ENCODE assay signal across 8 mouse cellular contexts in genomic region chr3:40540567-40541554, GRCm38 (mm10). TPM values are rescaled to one million over a fixed set of nuclear protein-coding genes. Genes with fewer than 3 reads are reported as not detected.
DNase-seq lines count a peak whose midpoint lies in the region; ATAC-seq and TF ChIP-seq lines count a peak whose summit lies in the region.

No protein-coding gene starts in this region.

- TF ChIP-seq CTCF in bone marrow macrophage, adult 2 months (IDR thresholded peaks at IDR 0.05; ENCODE audit: low read depth, low read length) = no peak
- TF ChIP-seq CTCF in spleen, adult 2 months (IDR thresholded peaks at IDR 0.05; ENCODE audit: extremely low read depth, insufficient read depth, insufficient read length, insufficient replicate concordance) = no peak

- no peaks in the 10 kb centered on the region for H3K27me3 ChIP-seq in embryonic facial prominence, embryonic 15.5 days
- no peaks in the 10 kb centered on the region for H3K27me3 ChIP-seq in kidney, embryonic 14.5 days (ENCODE audit: control insufficient read depth, insufficient read depth, low read length)
- no peaks in the 10 kb centered on the region for H3K27me3 ChIP-seq in limb, embryonic 14.5 days (ENCODE audit: control insufficient read depth, insufficient read depth, low read length)
- no peaks in the 10 kb centered on the region for H3K27me3 ChIP-seq in midbrain, embryonic 16.5 days (ENCODE audit: control insufficient read depth, insufficient read depth, low read depth, low read length)
- H3K27me3 ChIP-seq in spleen, adult 2 months (ENCODE audit: control insufficient read depth, insufficient read depth, low read length) = no peaks in the 10 kb centered on the region

- no peak overlapping the region for H3K27ac ChIP-seq in bone marrow macrophage, adult 2 months (ENCODE audit: insufficient read depth, low read depth, low read length)
- H3K27ac ChIP-seq in embryonic facial prominence, embryonic 15.5 days (replicated peaks) = 0 out of 2 replicates have a peak overlapping the region, but pooled peaks have one; percentile 41
- no peak overlapping the region for H3K27ac ChIP-seq in kidney, embryonic 14.5 days (ENCODE audit: low read depth, low read length)
- peak overlapping the region; percentile 52; the same call in 1 of the 2 replicates for H3K27ac ChIP-seq in limb, embryonic 14.5 days (replicated peaks; ENCODE audit: low read depth, low read length)
- H3K27ac ChIP-seq in midbrain, embryonic 16.5 days (ENCODE audit: low read length) = peak overlapping the region; percentile 74
- no peak overlapping the region for H3K27ac ChIP-seq in spleen, adult 2 months (ENCODE audit: insufficient read depth, low read length)

- no peaks in the 10 kb centered on the region for H3K4me1 ChIP-seq in bone marrow macrophage, adult 2 months (ENCODE audit: control insufficient read depth, insufficient read depth, low read length)
- no peaks in the 10 kb centered on the region for H3K4me1 ChIP-seq in embryonic facial prominence, embryonic 15.5 days
- no peaks in the 10 kb centered on the region for H3K4me1 ChIP-seq in kidney, embryonic 14.5 days (ENCODE audit: control insufficient read depth, insufficient read depth, low read length)
- H3K4me1 ChIP-seq in limb, embryonic 14.5 days (ENCODE audit: control insufficient read depth, insufficient read depth, low read length) = no peaks in the 10 kb centered on the region
- H3K4me1 ChIP-seq in midbrain, embryonic 16.5 days (ENCODE audit: control insufficient read depth, insufficient read depth, low read length) = 0 out of 2 replicates have a peak, but pooled peaks cover 3% of the 10 kb centered on the region
- no peaks in the 10 kb centered on the region; the same call in 1 of the 2 replicates for H3K4me1 ChIP-seq in spleen, adult 2 months (ENCODE audit: control insufficient read depth, insufficient read depth, insufficient read length)

- TF ChIP-seq POLR2A in bone marrow macrophage, adult 2 months (IDR thresholded peaks at IDR 0.05; ENCODE audit: borderline replicate concordance, low read depth, low read length) = no peak
- TF ChIP-seq POLR2A in limb, embryonic 14.5 days (IDR thresholded peaks at IDR 0.05; ENCODE audit: borderline replicate concordance, extremely low read depth, insufficient read depth, insufficient read length) = peak; percentile 55; the same call in 1 of the 2 replicates
- no peak for TF ChIP-seq POLR2A in spleen, adult 2 months (IDR thresholded peaks at IDR 0.05; ENCODE audit: low read depth, low read length)

- H3K9ac ChIP-seq in embryonic facial prominence, embryonic 15.5 days = peak overlapping the region; percentile 73
- H3K9ac ChIP-seq in kidney, embryonic 14.5 days (ENCODE audit: low read depth, low read length) = peak overlapping the region; percentile 76
- H3K9ac ChIP-seq in limb, embryonic 14.5 days (ENCODE audit: low read depth, low read length, severe bottlenecking) = peak overlapping the region; percentile 74
- H3K9ac ChIP-seq in midbrain, embryonic 16.5 days (ENCODE audit: low read depth, low read length) = peak overlapping the region; percentile 91

- peak overlapping the region; percentile 87 for H3K4me3 ChIP-seq in bone marrow macrophage, adult 2 months (ENCODE audit: insufficient read depth, low read length)
- peak overlapping the region; percentile 96 for H3K4me3 ChIP-seq in embryonic facial prominence, embryonic 15.5 days (replicated peaks)
- peak overlapping the region; percentile 67 for H3K4me3 ChIP-seq in kidney, embryonic 14.5 days (ENCODE audit: low read length)
- peak overlapping the region; percentile 85 for H3K4me3 ChIP-seq in limb, embryonic 14.5 days (replicated peaks; ENCODE audit: low read length)
- peak overlapping the region; percentile 90 for H3K4me3 ChIP-seq in midbrain, embryonic 16.5 days (ENCODE audit: low read depth, low read length)
- peak overlapping the region; percentile 86 for H3K4me3 ChIP-seq in spleen, adult 2 months (ENCODE audit: extremely low read depth, insufficient read depth, insufficient read length)

- WGBS in embryonic facial prominence, embryonic 15.5 days = 3% methylated on average over 45 of the region's 45 CpGs
- 4% methylated on average over 41 of the region's 45 CpGs for WGBS in kidney, embryonic 14.5 days
- 6% methylated on average over 29 of the region's 45 CpGs for WGBS in limb, embryonic 14.5 days
- WGBS in midbrain, embryonic 16.5 days = 4% methylated on average over 44 of the region's 45 CpGs
- 5% methylated on average over 45 of the region's 45 CpGs for WGBS in spleen, adult 2 months

- DNase-seq in A20 (ENCODE audit: low read depth, low spot score) = peak; percentile 91
- peak; percentile 86 to 87 for DNase-seq in heart, adult 9 months (ENCODE audit: low spot score in 2 of 2)
- peak; percentile 84 for DNase-seq in limb, embryonic 14.5 days (ENCODE audit: low spot score)
- peak; percentile 61 to 83 for DNase-seq in spleen, adult 2 months (ENCODE audit: low read depth in 1 of 2, low spot score in 2 of 2)

- H3K9me3 ChIP-seq in embryonic facial prominence, embryonic 15.5 days (replicated peaks) = no peaks in the 10 kb centered on the region
- H3K9me3 ChIP-seq in kidney, embryonic 14.5 days (ENCODE audit: control insufficient read depth, low read length) = no peaks in the 10 kb centered on the region
- no peaks in the 10 kb centered on the region for H3K9me3 ChIP-seq in limb, embryonic 14.5 days (ENCODE audit: control insufficient read depth, low read length)
- no peaks in the 10 kb centered on the region for H3K9me3 ChIP-seq in midbrain, embryonic 16.5 days (replicated peaks; ENCODE audit: control insufficient read depth, low read length, poor library complexity, severe bottlenecking)

- ATAC-seq in embryonic facial prominence, embryonic 15.5 days (ENCODE audit: insufficient number of reproducible peaks, low FRiP score, low TSS enrichment, low read depth) = peak; percentile 84
- peak; percentile 97 for ATAC-seq in kidney, embryonic 14.5 days (ENCODE audit: low FRiP score, low TSS enrichment)
- ATAC-seq in limb, embryonic 14.5 days (ENCODE audit: low FRiP score, low read depth) = peak; percentile 96
- ATAC-seq in midbrain, embryonic 16.5 days = peak; percentile 96

- no peaks in the 10 kb centered on the region for H3K36me3 ChIP-seq in embryonic facial prominence, embryonic 15.5 days
- H3K36me3 ChIP-seq in kidney, embryonic 14.5 days (ENCODE audit: control insufficient read depth, insufficient read depth, low read length) = no peaks in the 10 kb centered on the region
- H3K36me3 ChIP-seq in limb, embryonic 14.5 days (ENCODE audit: control insufficient read depth, insufficient read depth, low read length) = no peaks in the 10 kb centered on the region
- H3K36me3 ChIP-seq in midbrain, embryonic 16.5 days (ENCODE audit: control insufficient read depth, insufficient read depth, low read length) = no peaks in the 10 kb centered on the region
- H3K36me3 ChIP-seq in spleen, adult 2 months (ENCODE audit: control insufficient read depth, insufficient read depth, low read length) = no peaks in the 10 kb centered on the region

- H3K4me2 ChIP-seq in embryonic facial prominence, embryonic 15.5 days (replicated peaks) = peak overlapping the region; percentile 73
- H3K4me2 ChIP-seq in kidney, embryonic 14.5 days (replicated peaks; ENCODE audit: low read depth, low read length) = peak overlapping the region; percentile 64
- peak overlapping the region; percentile 63 for H3K4me2 ChIP-seq in limb, embryonic 14.5 days (replicated peaks; ENCODE audit: low read depth, low read length, severe bottlenecking)
- peak overlapping the region; percentile 59 for H3K4me2 ChIP-seq in midbrain, embryonic 16.5 days (ENCODE audit: low read length)

RNA-seq across cellular contexts. Expression of gene Intu, which starts 9.8 kb away (rescaled TPM):
- 2.7 and 2.8 TPM in 2 replicates for polyA plus RNA-seq in bone marrow macrophage, adult 2 months (2012; ENCODE audit: insufficient read depth, insufficient read length, missing spikeins)
- 2.3 and 3.1 TPM in 2 replicates for polyA plus RNA-seq in embryonic facial prominence, embryonic 15.5 days (2015; fragmentation: Nextera tagmentation; extraction: Ambion mirVana)
- polyA plus RNA-seq in kidney, embryonic 14.5 days (2014; fragmentation: Nextera tagmentation; extraction: Ambion mirVana) = 2.7 and 5.1 TPM in 2 replicates
- 6.4 and 6.9 TPM in 2 replicates for polyA plus RNA-seq in limb, embryonic 14.5 days (2012; rRNA removed)
- 2.8 and 3.6 TPM in 2 replicates for polyA plus RNA-seq in limb, embryonic 14.5 days (2014; fragmentation: Nextera tagmentation; extraction: Ambion mirVana)
- 3.2 and 3.3 TPM in 2 replicates for polyA plus RNA-seq in midbrain, embryonic 16.5 days (2015; fragmentation: Nextera tagmentation; extraction: Ambion mirVana)
- 0.76 and 0.81 TPM in 2 replicates for polyA plus RNA-seq in spleen, adult 2 months (2012; rRNA removed)

Comparison
In these comparisons a context has a peak if more than half of its experiments do, and no peak if none do; other contexts are left out.
1. H3K27ac ChIP-seq: peak in embryonic facial prominence, embryonic 15.5 days (single experiment), limb, embryonic 14.5 days (single experiment) and midbrain, embryonic 16.5 days (single experiment); none in bone marrow macrophage, adult 2 months (single experiment), kidney, embryonic 14.5 days (single experiment) and spleen, adult 2 months (single experiment).
2. Peak in every context shown above with its lines, with median percentiles within 50 percentile points of each other: DNase-seq, H3K4me3 ChIP-seq, ATAC-seq, H3K4me2 ChIP-seq and H3K9ac ChIP-seq.